Mouse (Mus musculus) v-Abl transformed pro-B cells (cell line): ENCODE data around the gene Usp12.

Experiments
- in situ Hi-C, 2 experiments: fragments of 400-800 bp; cut with MboI; formaldehyde crosslinking; loops; one replicate each; pipeline ENCODE4 v1.15.1; 2025; ENCODE audit not compliant: unreplicated experiment in 2 of 2

Gene Usp12

DNA sequence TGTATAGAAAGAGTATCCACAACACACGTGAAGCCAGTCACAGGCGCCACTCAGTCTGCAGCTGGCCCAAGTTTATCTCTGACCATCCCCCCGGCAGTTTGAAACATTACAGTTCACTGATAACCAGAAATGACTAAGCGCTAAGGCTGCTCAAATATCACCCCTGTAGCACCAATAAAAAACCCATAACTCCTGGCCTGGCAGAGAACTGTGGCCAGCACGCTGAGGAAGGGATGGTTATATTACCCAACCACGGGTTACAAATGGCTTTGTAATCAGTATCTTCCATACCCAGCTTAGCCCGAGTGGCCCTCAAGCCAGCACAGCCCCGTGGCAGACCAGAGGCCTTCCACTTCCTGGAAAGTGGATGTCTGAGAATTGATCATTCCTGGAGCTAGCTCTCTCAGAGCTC, 91.1 kb downstream of the Usp12 start:
- in situ Hi-C loops = loop anchor here (10.0 to 25.0 kb wide), 2 partner anchors 121 to 1534 kb away; no protein-coding TSS in a partner anchor

DNA sequence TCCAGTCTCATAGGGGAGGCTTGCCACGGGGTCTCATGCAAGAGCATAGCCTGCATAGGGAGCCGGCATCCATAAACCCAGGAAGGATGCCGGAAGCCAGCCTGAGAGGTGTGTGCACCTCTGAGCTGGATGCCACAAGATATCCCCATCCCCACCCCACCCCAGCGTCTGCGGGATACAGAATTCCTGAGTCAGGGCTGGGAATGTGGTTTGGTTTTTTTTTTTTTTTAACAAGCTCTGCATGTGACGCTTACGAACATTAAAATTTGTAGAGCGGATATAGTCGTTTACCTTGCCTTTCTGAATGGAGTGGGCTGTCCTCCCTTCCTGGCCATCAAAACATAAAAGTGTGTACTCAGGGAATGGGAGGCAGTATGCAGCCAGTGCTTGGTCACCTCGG, 94.7 kb downstream of the Usp12 start:
- in situ Hi-C loops = loop anchor here (10.0 to 25.0 kb wide), 2 partner anchors 125 to 1537 kb away; no protein-coding TSS in a partner anchor

DNA sequence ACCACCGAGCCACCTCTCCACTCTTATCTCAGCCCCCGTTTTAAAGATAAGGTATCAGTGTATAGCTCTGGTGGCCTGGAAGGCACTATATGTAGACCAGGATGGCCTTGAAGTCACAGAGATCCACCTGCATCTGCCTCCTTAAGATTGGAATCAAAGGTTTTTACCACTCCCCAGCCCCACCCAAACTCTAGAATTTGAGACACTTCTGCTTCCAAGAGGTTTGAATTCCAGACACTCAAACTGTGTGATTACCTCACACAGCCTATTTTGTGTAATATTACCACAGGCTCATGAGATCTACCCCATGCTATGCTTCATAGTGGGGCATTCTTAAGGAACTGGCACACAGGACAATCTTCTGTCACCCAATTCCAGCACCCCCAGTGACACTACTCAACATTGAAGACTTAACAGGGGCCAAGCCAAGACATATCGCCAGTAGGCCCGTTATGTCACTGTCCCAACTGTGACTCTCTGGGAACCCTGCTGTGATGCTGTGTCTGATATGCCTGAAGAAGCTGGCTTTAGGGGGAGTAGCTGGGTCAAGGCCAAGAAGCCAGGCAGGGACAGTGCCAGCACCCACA, 95.3 kb downstream of the Usp12 start:
- in situ Hi-C loops = loop anchor here (10.0 to 25.0 kb wide), 4 partner anchors 125 to 1863 kb away; partner anchors contain the start of gene Ubl3 (in 1 of the 2)

DNA sequence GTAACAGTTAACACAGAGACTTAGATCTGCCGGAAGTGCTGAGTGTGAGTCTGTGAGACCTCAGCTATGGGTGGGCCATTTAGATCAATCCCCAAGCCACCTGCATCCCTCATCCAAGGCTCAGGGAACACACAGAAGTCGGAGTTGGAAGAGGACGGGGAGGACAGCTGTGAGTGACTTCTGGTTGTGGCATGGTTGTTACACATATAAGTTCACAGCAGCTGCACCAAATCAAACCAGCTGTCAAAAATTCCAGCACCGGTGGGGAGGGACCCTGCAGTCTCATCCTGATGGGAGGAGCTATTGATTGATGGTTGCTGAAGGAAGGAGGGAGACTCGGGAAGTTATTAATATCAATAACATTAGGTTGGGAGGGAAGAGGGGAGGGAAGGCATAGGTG, 99.3 kb downstream of the Usp12 start:
- in situ Hi-C loops = loop anchor here in 1 of 2 experiments (10.0 to 25.0 kb wide), 2 partner anchors 829 to 1867 kb away; partner anchors contain the start of gene Ubl3

DNA sequence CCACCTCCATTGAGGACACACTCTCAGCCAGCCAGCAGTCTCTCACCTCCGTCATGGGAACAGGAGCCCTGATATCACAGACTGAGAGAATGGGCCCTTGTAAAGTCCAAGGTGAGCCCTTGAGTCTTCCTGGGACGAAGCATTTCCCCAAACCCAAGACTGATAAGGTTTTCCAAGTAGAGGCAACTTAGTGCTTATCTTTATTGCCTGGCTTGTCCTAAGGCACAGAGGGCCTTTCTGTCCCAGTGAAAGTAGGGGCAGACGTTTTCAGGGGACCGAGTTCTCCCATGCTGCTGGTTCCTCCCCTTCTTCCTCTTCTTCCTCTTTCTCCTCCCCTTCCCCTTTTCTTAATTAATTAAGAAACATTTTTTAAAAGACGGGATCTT, 101.8 kb downstream of the Usp12 start:
- in situ Hi-C loops = loop anchor here in 1 of 2 experiments (10.0 to 25.0 kb wide), 2 partner anchors 832 to 1869 kb away; partner anchors contain the start of gene Ubl3

DNA sequence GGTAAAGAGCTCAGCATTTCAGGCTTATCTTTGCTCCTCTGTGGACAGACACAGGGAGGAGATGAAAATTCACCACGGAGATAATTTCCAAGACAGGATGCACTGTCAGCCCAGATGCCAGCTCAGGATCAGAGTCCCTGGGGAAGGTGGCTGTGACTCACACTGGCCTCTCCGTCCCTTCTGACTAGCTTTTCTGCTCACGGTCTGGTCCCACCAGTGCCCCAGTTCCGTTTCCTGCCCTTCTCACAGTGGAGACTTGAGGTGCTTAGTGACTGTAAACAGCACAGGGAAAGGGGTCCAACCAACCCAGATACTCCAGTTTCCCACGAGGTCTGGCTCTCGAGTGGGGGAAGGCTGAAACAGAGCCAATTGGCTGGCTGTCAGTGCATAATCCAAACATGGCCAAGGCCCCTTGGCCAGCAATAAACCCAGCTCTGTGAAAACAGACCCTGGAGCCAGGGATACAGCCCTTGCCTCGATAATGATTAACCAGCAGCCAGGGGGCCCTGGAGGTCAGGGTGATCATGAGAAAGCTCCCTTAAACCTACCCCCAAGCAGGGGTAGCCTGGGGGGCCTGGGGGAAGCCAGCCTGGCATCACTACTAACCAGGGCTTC, 102.3 kb downstream of the Usp12 start:
- in situ Hi-C loops = loop anchor here in 1 of 2 experiments (10.0 to 25.0 kb wide), 2 partner anchors 832 to 1870 kb away; partner anchors contain the start of gene Ubl3

DNA sequence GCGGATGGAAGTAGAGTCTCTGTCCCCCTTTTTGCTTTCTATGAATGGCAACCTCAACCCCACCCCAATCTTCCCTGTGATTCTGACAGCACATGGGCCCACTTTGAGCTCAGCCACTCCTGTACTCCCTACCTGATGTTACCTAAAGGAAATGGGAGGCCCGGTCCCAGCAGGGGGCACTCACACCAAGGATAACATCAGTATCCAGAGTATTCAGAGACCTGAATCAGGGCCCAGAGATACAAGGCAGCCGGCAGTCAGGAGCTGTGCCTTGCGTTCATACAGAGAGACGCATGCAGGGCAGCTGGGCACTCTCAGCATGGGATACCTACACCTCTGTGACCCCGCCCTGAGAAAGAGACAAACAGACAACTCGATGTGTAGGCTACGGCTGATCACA, 103.1 kb downstream of the Usp12 start:
- in situ Hi-C loops = loop anchor here in 1 of 2 experiments (10.0 to 25.0 kb wide), 2 partner anchors 833 to 1871 kb away; partner anchors contain the start of gene Ubl3

DNA sequence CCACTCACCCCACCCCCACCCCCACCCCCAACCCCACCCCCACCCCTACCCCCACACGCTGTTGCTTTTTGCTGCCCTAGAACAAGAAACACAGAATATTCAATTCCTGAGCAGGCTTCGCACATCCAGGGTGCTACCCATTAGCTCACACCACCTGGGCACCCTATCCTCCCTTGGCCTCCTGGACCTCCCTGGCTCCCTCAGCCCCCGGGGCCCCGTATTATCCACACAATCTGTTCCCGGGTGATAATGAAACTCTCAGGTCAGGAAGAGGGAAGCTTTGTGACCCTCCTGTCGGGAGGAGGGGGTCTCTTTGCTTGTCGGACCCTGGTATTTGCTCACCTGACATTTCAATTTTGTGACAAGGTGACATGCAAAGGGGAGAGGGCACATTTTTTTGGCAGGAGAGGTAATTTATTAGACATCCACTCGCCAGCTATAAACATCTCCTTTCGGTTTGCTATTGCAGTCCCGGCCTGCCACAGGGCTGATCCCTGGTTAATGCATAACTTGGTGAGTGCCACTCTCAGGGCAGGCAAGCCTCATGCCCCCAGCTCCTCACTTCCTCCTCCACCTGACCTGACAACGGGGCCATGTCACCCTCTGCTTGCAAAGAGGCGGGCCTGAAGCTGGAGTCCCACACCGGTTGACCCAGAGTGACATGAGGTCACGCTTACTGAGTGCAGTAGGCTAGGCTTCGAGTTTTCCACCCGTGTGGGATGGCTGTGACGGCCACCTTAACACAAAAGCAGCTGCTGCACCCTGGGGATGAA, 107.1 kb downstream of the Usp12 start:
- in situ Hi-C loops = loop anchor here (5.0 to 25.0 kb wide), 3 partner anchors 375 to 1875 kb away; partner anchors contain the start of genes Lnx2 (in 1 of the 2), Polr1d (in 1 of the 2) and Ubl3 (in 1 of the 2)

DNA sequence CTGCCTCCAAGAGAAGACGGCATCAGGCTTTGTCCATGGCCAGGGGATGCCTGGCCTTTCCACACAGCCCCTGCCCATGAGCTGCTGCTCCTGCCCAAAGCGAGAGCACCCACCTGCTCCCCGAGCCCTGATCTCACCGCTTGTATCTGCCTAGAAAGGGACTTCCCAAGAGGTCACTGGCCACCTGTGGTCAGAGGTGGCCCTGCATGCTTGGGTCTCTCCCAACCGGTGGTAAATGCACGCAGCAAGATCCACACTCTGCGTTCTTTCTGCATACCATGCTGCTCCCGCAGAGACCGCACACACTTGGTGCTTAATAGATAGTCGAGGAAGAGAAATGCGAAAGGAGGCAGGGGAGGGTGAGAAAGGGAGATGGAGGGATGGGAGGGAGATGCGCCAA, 107.9 kb downstream of the Usp12 start:
- in situ Hi-C loops = loop anchor here (5.0 to 25.0 kb wide), 3 partner anchors 375 to 1875 kb away; partner anchors contain the start of genes Lnx2 (in 1 of the 2), Polr1d (in 1 of the 2) and Ubl3 (in 1 of the 2)
